Mouse (Mus musculus) midbrain, embryonic 10.5 days (tissue): ENCODE results near the gene Sprr4. TPM values are rescaled to one million over a fixed set of nuclear protein-coding genes. Genes with fewer than 3 reads are reported as not detected.
"Not testable (repeated sequence)": the region's sequence is repeated elsewhere in the genome, so short reads cannot be mapped to it uniquely, and the experiment has no call there.

Experiments
- DNase-seq: peaks from one replicate; pipeline ENCODE4 v3.0.0-alpha.2; 2017; ENCODE audit warnings: low spot score
- H3K27ac ChIP-seq: fragments of 300-500 bp; sonication (generic); replicated peaks from 2 replicates; pipeline ENCODE4 v1.5.1; 2016; ENCODE audit warnings: mild to moderate bottlenecking
- H3K27me3 ChIP-seq: fragments of 300-500 bp; sonication (generic); 2 replicates; pipeline ENCODE4 v1.6.1; 2016; ENCODE audit warnings: low read depth, mild to moderate bottlenecking; ENCODE audit not compliant: poor library complexity, severe bottlenecking
- H3K36me3 ChIP-seq: fragments of 300-500 bp; sonication (generic); 2 replicates; pipeline ENCODE4 v1.6.1; 2016; ENCODE audit warnings: mild to moderate bottlenecking, moderate library complexity
- H3K4me1 ChIP-seq: fragments of 300-500 bp; sonication (generic); 2 replicates; pipeline ENCODE4 v1.6.1; 2016
- H3K4me3 ChIP-seq: fragments of 300-500 bp; sonication (generic); 2 replicates; pipeline ENCODE4 v1.5.1; 2016; ENCODE audit warnings: mild to moderate bottlenecking, moderate library complexity
- H3K9me3 ChIP-seq: fragments of 300-500 bp; sonication (generic); replicated peaks from 2 replicates; pipeline ENCODE4 v1.6.1; 2016; ENCODE audit warnings: mild to moderate bottlenecking
- WGBS: fragments of 180-500 bp; shearing (Covaris S2); methylation state at CpG from one replicate; pipeline ENCODE4 v1.1.7; 2016; 5-methylcytosine and 5-hydroxymethylcytosine counted together
- polyA plus RNA-seq: library from polyadenylated mRNA; unstranded; fragments of >200 nt; fragmentation: Nextera tagmentation; extraction: Ambion mirVana; gene quantifications from 2 replicates; pipeline ENCODE4 v1.2.1, GENCODE M21; 2016

Gene Sprr4
- not detected in 2 replicates for polyA plus RNA-seq

GRCm38 (mm10) chr3:92500393-92500792 lies at the start of gene Sprr4:
TSS of gene Sprr4 (minus strand) at chr3:92500493.
- H3K27me3 ChIP-seq, result no peaks in the 10 kb centered on the region
- H3K4me1 ChIP-seq, result no peaks in the 10 kb centered on the region
- H3K27ac ChIP-seq, result no peak within 1 kb of the TSS
- no peak within 1 kb of the TSS for H3K4me3 ChIP-seq
- no peaks in the 10 kb centered on the region for H3K36me3 ChIP-seq
- WGBS, result 97% methylated on average over 1 of the region's 1 CpGs
- H3K9me3 ChIP-seq, result no peaks in the 10 kb centered on the region
- DNase-seq, result no peak

GRCm38 (mm10) chr3:92534411-92534810 lies 34.1 kb upstream of the Sprr4 start, which contains the start of gene 2310046K23Rik:
TSS of gene 2310046K23Rik (minus strand) at chr3:92534511.
- Histone ChIP-seq H3K4me3 (no peak within 1 kb of the TSS), H3K36me3 (no peaks in the 10 kb centered on the region), H3K4me1 (no peaks in the 10 kb centered on the region), H3K27me3 (no peaks in the 10 kb centered on the region), H3K9me3 (no peaks in the 10 kb centered on the region), H3K27ac (no peak within 1 kb of the TSS)
- DNase-seq, result no peak
- 92% methylated on average over 3 of the region's 3 CpGs for WGBS

GRCm38 (mm10) chr3:92512325-92512724 lies 12.0 kb upstream of the Sprr4 start:
- H3K9me3 ChIP-seq, result no peaks in the 10 kb centered on the region
- no peaks in the 10 kb centered on the region for H3K4me1 ChIP-seq
- H3K4me3 ChIP-seq, result no peak overlapping the region
- H3K27me3 ChIP-seq, result no peaks in the 10 kb centered on the region
- no peak overlapping the region for H3K27ac ChIP-seq
- no peak for DNase-seq
- H3K36me3 ChIP-seq, result no peaks in the 10 kb centered on the region

- no peaks in the 10 kb centered on the region for H3K9me3 ChIP-seq
- no peaks in the 10 kb centered on the region for H3K27me3 ChIP-seq
- H3K27ac ChIP-seq, result no peak overlapping the region
- peak; percentile 20 for DNase-seq
- H3K4me1 ChIP-seq, result no peaks in the 10 kb centered on the region
- H3K4me3 ChIP-seq, result no peak overlapping the region
- H3K36me3 ChIP-seq, result no peaks in the 10 kb centered on the region
Measured at GRCm38 (mm10) chr3:92510786-92511185, 10.5 kb upstream of the Sprr4 start.

- H3K27ac ChIP-seq, result no peak overlapping the region
- WGBS, result 82% methylated on average over 1 of the region's 1 CpGs
- no peak overlapping the region for H3K4me3 ChIP-seq
Measured at GRCm38 (mm10) chr3:92508185-92508584, 7.9 kb upstream of the Sprr4 start.

GRCm38 (mm10) chr3:92503528-92503927 lies 3.2 kb upstream of the Sprr4 start:
- Histone ChIP-seq H3K4me1 (no peaks in the 10 kb centered on the region), H3K27ac (no peak overlapping the region), H3K4me3 (no peak overlapping the region), H3K9me3 (no peaks in the 10 kb centered on the region), H3K36me3 (no peaks in the 10 kb centered on the region), H3K27me3 (no peaks in the 10 kb centered on the region)
- no peak for DNase-seq

More at GRCm38 (mm10) chr3:92508185-92508584, 7.9 kb upstream of the Sprr4 start:
- no peak for DNase-seq
- H3K27me3 ChIP-seq, result no peaks in the 10 kb centered on the region
- no peaks in the 10 kb centered on the region for H3K4me1 ChIP-seq
- H3K36me3 ChIP-seq, result no peaks in the 10 kb centered on the region
- no peaks in the 10 kb centered on the region for H3K9me3 ChIP-seq

GRCm38 (mm10) chr3:92490262-92490661 lies 10.0 kb downstream of the Sprr4 start:
- H3K4me1 ChIP-seq, H3K4me3 ChIP-seq, DNase-seq, H3K9me3 ChIP-seq, H3K27me3 ChIP-seq, H3K27ac ChIP-seq, H3K36me3 ChIP-seq: not testable (repeated sequence)

GRCm38 (mm10) chr3:92486307-92486706 lies 14.0 kb downstream of the Sprr4 start:
- no peak overlapping the region for H3K4me3 ChIP-seq
- no peak overlapping the region for H3K27ac ChIP-seq
- H3K9me3 ChIP-seq, result no peaks in the 10 kb centered on the region
- WGBS, result 68% methylated on average over 1 of the region's 1 CpGs
- no peaks in the 10 kb centered on the region for H3K4me1 ChIP-seq
- no peaks in the 10 kb centered on the region for H3K27me3 ChIP-seq
- H3K36me3 ChIP-seq, result no peaks in the 10 kb centered on the region
- no peak for DNase-seq

GRCm38 (mm10) chr3:92485863-92486262 lies 14.4 kb downstream of the Sprr4 start, which contains the start of gene Sprr1a:
TSS of gene Sprr1a (minus strand) at chr3:92485895.
- no peaks in the 10 kb centered on the region for H3K36me3 ChIP-seq
- H3K4me3 ChIP-seq, result no peak within 1 kb of the TSS
- DNase-seq, result no peak
- H3K9me3 ChIP-seq, result no peaks in the 10 kb centered on the region
- H3K4me1 ChIP-seq, result no peaks in the 10 kb centered on the region
- H3K27me3 ChIP-seq, result no peaks in the 10 kb centered on the region
- no peak within 1 kb of the TSS for H3K27ac ChIP-seq

- not testable (repeated sequence) for H3K27ac ChIP-seq, H3K36me3 ChIP-seq, DNase-seq, H3K4me1 ChIP-seq, H3K4me3 ChIP-seq, H3K27me3 ChIP-seq, H3K9me3 ChIP-seq
Measured at GRCm38 (mm10) chr3:92481249-92481648, 19.0 kb downstream of the Sprr4 start.

- Histone ChIP-seq H3K36me3 (no peaks in the 10 kb centered on the region), H3K9me3 (no peaks in the 10 kb centered on the region), H3K4me3 (no peak overlapping the region), H3K27me3 (no peaks in the 10 kb centered on the region), H3K4me1 (no peaks in the 10 kb centered on the region), H3K27ac (no peak overlapping the region)
- no peak for DNase-seq
- WGBS, result 82% methylated on average over 2 of the region's 2 CpGs
Measured at GRCm38 (mm10) chr3:92470111-92470510, 30.2 kb downstream of the Sprr4 start.

- Histone ChIP-seq H3K4me1 (no peaks in the 10 kb centered on the region), H3K4me3 (no peak overlapping the region), H3K27me3 (no peaks in the 10 kb centered on the region), H3K27ac (no peak overlapping the region), H3K9me3 (no peaks in the 10 kb centered on the region), H3K36me3 (no peaks in the 10 kb centered on the region)
- no peak for DNase-seq
Measured at GRCm38 (mm10) chr3:92467424-92467823, 32.9 kb downstream of the Sprr4 start.

- 96% methylated on average over 1 of the region's 1 CpGs for WGBS
- H3K27me3 ChIP-seq, result no peaks in the 10 kb centered on the region
- no peak overlapping the region for H3K4me3 ChIP-seq
- no peaks in the 10 kb centered on the region for H3K9me3 ChIP-seq
- H3K36me3 ChIP-seq, result no peaks in the 10 kb centered on the region
- no peak for DNase-seq
- H3K4me1 ChIP-seq, result no peaks in the 10 kb centered on the region
- no peak overlapping the region for H3K27ac ChIP-seq
Measured at GRCm38 (mm10) chr3:92466576-92466975, 33.7 kb downstream of the Sprr4 start.

GRCm38 (mm10) chr3:92458620-92459019 lies 41.7 kb downstream of the Sprr4 start, which contains the start of gene Sprr3:
TSS of gene Sprr3 (minus strand) at chr3:92458720.
- H3K27me3 ChIP-seq, result no peaks in the 10 kb centered on the region
- 76% methylated on average over 2 of the region's 2 CpGs for WGBS
- no peak for DNase-seq
- no peak within 1 kb of the TSS for H3K27ac ChIP-seq
- no peak within 1 kb of the TSS for H3K4me3 ChIP-seq
- H3K4me1 ChIP-seq, result no peaks in the 10 kb centered on the region
- H3K9me3 ChIP-seq, result no peaks in the 10 kb centered on the region
- no peaks in the 10 kb centered on the region for H3K36me3 ChIP-seq
